Mouse (Mus musculus) heart, embryonic 16.5 days (tissue): ENCODE measurements around the gene Znrf3. TPM values are rescaled to one million over a fixed set of nuclear protein-coding genes. Genes with fewer than 3 reads are reported as not detected.

Experiments
- ATAC-seq: fragments of 200-750 bp; cut with Nextera tagmentation; replicated peaks from 2 replicates; pipeline ENCODE4 v1.8.0; 2017; ENCODE audit warnings: moderate number of reproducible peaks; ENCODE audit not compliant: insufficient read depth, low FRiP score; ENCODE audit errors: extremely low read depth
- H3K27ac ChIP-seq: fragments of 300-500 bp; sonication (generic); 2 replicates; pipeline ENCODE4 v1.5.1; 2014; ENCODE audit warnings: mild to moderate bottlenecking, low read length, control low read depth, moderate library complexity
- H3K27me3 ChIP-seq: fragments of 300-500 bp; sonication (generic); 2 replicates; pipeline ENCODE4 v1.6.1; 2014; ENCODE audit warnings: low read length, mixed read lengths; ENCODE audit not compliant: control insufficient read depth, insufficient read depth
- H3K36me3 ChIP-seq: fragments of 300-500 bp; sonication (generic); 2 replicates; pipeline ENCODE4 v1.6.1; 2014; ENCODE audit not compliant: control insufficient read depth, insufficient read depth
- H3K4me1 ChIP-seq: fragments of 300-500 bp; sonication (generic); 2 replicates; pipeline ENCODE4 v1.6.1; 2014; ENCODE audit warnings: low read length, mixed read lengths; ENCODE audit not compliant: control insufficient read depth, insufficient read depth
- H3K4me2 ChIP-seq: fragments of 300-500 bp; sonication (generic); 2 replicates; pipeline ENCODE4 v1.6.1; 2014; ENCODE audit warnings: low read depth, mild to moderate bottlenecking, control low read depth, low read length
- H3K4me3 ChIP-seq: fragments of 300-500 bp; sonication (generic); 2 replicates; pipeline ENCODE4 v1.5.1; 2014; ENCODE audit warnings: mild to moderate bottlenecking, control low read depth, low read length
- H3K9ac ChIP-seq: fragments of 300-500 bp; sonication (generic); 2 replicates; pipeline ENCODE4 v1.6.1; 2014; ENCODE audit warnings: low read length, control low read depth
- H3K9me3 ChIP-seq: fragments of 300-500 bp; sonication (generic); replicated peaks from 2 replicates; pipeline ENCODE4 v1.6.1; 2016; ENCODE audit warnings: low read length; ENCODE audit not compliant: control insufficient read depth
- WGBS: fragments of 180-500 bp; shearing (Covaris S2); extraction: QIAGEN DNeasy Blood & Tissue Kit; methylation state at CpG from one replicate; pipeline ENCODE4 v1.1.7; 2014; 5-methylcytosine and 5-hydroxymethylcytosine counted together
- polyA plus RNA-seq: library from polyadenylated mRNA; unstranded; fragments of >200 nt; fragmentation: Nextera tagmentation; extraction: Ambion mirVana; gene quantifications from 2 replicates; pipeline ENCODE4 v1.2.1, GENCODE M21; 2015

The Znrf3 gene
- polyA plus RNA-seq, 1 experiment from 2014 or later: 7.3 TPM

DNA sequence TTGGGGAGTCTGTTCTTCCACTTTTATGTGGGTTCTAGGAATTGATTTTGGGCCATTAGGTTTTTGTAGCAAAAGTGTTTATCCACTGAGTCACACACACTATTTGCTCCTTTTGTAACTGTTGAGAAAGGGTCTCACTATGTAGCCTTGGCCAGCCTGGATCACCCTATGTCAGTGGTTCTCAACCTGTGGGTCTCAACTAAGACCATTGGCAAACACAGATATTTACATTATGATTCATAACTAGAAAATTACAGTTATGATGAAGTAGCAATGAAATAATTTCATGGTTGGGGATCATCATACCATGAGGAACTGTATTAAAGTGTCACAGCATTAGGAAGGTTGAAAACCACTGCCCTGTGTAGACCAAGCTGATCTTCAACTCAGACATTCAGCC, 140.1 kb downstream of the Znrf3 start:
- Histone ChIP-seq H3K4me3 (no peak overlapping the region), H3K9ac (no peak overlapping the region), H3K27me3 (no peaks in the 10 kb centered on the region), H3K36me3 (no peaks in the 10 kb centered on the region), H3K4me2 (no peak overlapping the region), H3K4me1 (peaks cover 6% of the 10 kb centered on the region), H3K27ac (no peak overlapping the region), H3K9me3 (no peaks in the 10 kb centered on the region)
- ATAC-seq: no peak

DNA sequence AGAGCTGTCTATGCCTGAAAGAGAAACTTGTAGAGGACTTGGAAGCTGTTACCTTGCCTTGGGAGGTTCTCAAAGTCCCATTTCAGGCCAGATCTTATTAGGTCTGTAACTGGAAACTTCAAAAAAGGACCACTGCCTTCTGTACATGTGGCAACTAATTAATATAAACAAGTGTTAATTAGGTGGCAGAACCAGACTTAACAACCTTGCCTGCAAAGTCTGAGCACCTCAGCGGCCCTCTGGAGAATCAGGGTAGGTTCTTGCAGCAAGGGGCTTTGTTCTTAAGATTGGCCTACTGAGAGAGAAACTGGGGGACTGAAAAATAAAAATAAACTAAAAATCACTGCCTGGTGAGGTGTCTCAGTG, 146.7 kb downstream of the Znrf3 start:
- Histone ChIP-seq H3K9ac (no peak overlapping the region), H3K4me2 (peak overlapping the region; percentile 53; the same call in 1 of the 2 replicates), H3K36me3 (no peaks in the 10 kb centered on the region), H3K4me3 (no peak overlapping the region), H3K27ac (no peak overlapping the region), H3K27me3 (no peaks in the 10 kb centered on the region), H3K9me3 (no peaks in the 10 kb centered on the region), H3K4me1 (peaks cover 27% of the 10 kb centered on the region)
- WGBS: 73% methylated on average over 1 of the region's 1 CpGs
- no peak for ATAC-seq

DNA sequence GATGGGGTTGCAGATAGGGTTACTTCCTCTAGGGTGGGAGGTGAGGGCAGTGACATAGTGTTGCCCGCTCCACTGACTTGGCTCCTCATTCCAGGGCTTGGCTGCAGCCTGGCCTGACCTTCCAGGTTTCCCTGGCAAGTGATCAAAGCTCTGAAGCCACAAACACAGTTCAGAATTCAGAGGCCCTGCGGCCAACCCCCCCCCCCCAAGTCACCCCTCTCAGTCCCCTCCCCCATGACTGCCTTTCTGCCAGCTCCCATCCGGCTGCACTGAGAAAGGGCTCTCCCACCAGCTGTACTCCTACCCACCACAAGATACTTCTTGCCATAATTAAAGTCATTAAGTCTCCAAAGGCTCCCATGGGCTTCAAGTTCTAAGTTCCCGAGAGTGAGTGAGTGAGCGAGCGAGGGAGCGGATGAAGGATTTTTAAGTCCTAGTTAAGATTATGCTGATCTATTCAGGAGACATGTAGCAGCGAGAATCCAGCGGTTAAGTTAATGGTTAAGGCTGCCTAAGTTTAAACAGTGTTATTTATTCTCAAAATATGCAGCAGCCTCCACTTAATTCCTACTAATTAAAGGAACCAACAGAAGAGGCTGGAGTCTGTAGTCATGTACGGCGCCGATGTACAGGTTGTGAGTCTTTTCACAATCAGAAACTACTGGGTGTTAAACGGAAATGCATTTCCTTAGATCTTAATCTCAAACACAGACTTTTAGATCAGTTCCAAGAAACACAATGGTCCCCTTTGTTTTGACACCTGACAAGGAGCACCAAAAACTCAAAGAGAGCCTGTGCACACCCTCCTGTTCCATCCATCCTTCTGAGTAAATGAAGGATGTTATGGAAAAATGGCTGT, 147.3 kb downstream of the Znrf3 start:
- peak overlapping the region; percentile 66 for H3K27ac ChIP-seq
- peak overlapping the region; percentile 53 for H3K9ac ChIP-seq
- peaks cover 27% of the 10 kb centered on the region for H3K4me1 ChIP-seq
- 36% methylated on average over 13 of the region's 13 CpGs for WGBS
- H3K36me3 ChIP-seq: no peaks in the 10 kb centered on the region
- H3K4me2 ChIP-seq: peak overlapping the region; percentile 53
- peak overlapping the region; percentile 15; the same call in 1 of the 2 replicates for H3K4me3 ChIP-seq
- H3K9me3 ChIP-seq: no peaks in the 10 kb centered on the region
- no peaks in the 10 kb centered on the region for H3K27me3 ChIP-seq
- peak; percentile 76 for ATAC-seq

DNA sequence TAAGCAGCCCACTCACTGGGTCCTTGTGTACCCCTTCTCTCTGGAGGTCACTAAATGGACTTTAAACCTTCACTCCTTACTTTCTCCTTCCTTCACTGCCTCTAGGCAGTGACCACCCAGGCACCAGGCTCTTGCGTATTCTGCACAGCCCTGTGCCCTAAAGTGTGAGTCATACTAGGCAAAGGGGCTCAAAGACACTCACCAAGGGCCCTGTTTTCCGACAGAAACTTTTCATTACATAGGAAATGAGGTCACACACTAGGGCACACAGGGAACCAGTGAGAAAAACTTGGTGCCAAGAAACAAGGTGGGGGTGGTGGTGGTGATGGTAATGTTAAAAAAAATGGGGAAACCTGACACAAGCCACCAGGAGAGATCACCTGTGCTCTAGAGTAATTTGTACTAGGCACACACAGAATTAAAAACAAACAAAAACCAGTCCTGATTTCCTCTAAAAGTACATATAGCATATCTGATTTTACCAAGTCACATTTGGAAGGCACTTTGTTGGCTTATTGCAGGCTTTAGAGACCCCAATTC, 148.0 kb downstream of the Znrf3 start:
- H3K27ac ChIP-seq: no peak overlapping the region
- no peak overlapping the region for H3K9ac ChIP-seq
- WGBS: 54% methylated on average over 2 of the region's 2 CpGs
- H3K9me3 ChIP-seq: no peaks in the 10 kb centered on the region
- H3K36me3 ChIP-seq: no peaks in the 10 kb centered on the region
- peaks cover 27% of the 10 kb centered on the region for H3K4me1 ChIP-seq
- no peak; the same call in 1 of the 2 replicates for ATAC-seq
- H3K27me3 ChIP-seq: no peaks in the 10 kb centered on the region
- no peak overlapping the region for H3K4me3 ChIP-seq
- H3K4me2 ChIP-seq: no peak overlapping the region

DNA sequence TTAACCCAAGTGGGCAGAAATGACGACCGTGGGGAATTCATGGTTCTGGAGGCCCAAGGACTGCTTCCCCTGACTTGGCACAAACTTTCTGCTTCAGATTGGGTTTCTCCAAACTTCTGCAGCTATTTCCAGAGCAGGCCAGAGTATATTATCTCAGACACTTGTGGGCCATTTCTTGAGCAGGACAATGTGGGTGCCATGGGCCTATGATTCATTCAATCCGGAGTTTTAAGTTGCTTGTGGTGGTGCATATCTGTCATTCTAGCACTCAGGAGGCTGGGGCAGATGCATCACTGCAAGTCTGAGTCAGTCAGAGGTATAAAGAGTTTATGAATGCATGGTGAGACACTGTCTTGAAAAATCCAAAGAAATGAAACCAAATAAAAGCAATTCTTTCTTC, 149.8 kb downstream of the Znrf3 start:
- H3K4me2 ChIP-seq: no peak overlapping the region
- H3K9me3 ChIP-seq: no peaks in the 10 kb centered on the region
- H3K9ac ChIP-seq: no peak overlapping the region
- H3K4me1 ChIP-seq: peaks cover 21% of the 10 kb centered on the region
- H3K36me3 ChIP-seq: no peaks in the 10 kb centered on the region
- no peak overlapping the region for H3K27ac ChIP-seq
- 57% methylated on average over 3 of the region's 3 CpGs for WGBS
- H3K27me3 ChIP-seq: no peaks in the 10 kb centered on the region
- no peak for ATAC-seq
- no peak overlapping the region for H3K4me3 ChIP-seq

DNA sequence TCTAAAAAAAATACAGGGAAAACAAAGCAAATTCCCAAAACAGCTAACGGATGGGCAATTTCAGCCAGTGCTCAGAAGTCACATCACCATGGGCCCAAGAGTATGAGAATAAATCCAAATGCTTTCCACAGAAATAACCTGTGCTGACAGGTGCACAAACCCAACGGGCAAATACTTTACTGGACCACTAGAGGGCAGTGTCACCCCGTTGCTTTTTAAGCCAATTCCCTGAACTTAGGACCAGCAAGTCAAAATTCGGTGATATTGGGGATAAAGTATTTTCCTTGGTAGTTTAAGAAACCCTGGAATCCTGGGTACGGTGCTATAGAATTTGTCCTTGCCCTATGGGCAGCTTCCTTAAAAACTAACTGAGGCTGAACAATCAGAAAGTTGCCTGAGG, 154.0 kb downstream of the Znrf3 start:
- H3K9me3 ChIP-seq: no peaks in the 10 kb centered on the region
- H3K9ac ChIP-seq: no peak overlapping the region
- ATAC-seq: no peak
- peaks cover 6% of the 10 kb centered on the region; the same call in 1 of the 2 replicates for H3K4me1 ChIP-seq
- no peak overlapping the region for H3K4me2 ChIP-seq
- H3K27ac ChIP-seq: no peak overlapping the region
- no peaks in the 10 kb centered on the region for H3K27me3 ChIP-seq
- H3K36me3 ChIP-seq: 0 out of 2 replicates have a peak, but pooled peaks cover 5% of the 10 kb centered on the region
- no peak overlapping the region for H3K4me3 ChIP-seq
- WGBS: 16% methylated on average over 5 of the region's 5 CpGs

DNA sequence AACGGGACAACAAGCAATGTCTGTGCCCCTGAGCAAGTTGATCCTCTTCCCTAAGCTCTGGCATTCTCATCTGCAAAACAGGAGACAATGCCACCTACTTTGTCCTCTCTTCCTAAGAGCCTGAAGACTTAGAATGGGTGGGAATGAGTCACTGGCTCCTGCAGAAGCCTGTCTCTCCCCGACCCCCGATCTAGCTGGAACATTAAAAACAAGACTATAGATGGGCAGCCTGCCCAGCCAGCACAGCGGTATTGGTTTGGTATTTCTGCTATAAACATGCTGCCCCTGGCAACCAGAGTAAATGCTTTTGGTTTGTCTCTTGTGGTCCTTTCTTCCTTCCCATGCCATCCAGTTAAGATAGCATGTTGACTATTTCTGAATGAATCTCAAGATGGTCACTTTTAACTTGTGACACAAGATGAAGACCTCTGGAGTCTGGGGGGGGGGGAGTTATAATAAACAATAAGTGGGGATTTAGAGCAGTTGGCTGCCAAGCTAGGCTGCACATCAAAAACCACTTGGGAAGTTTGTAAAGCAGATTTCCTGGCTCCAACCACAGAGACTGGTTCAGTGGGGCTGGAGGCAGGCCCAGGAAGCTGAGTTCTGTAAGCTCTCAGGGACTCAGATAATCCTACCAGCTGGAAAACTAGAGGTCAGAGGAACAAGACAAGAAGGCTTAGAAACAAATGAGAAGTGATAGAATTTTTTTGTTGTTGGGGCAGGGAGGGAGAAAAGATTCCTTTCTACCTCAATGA, 154.6 kb downstream of the Znrf3 start:
- no peak overlapping the region for H3K9ac ChIP-seq
- no peak for ATAC-seq
- no peak overlapping the region for H3K4me3 ChIP-seq
- no peaks in the 10 kb centered on the region for H3K27me3 ChIP-seq
- H3K4me1 ChIP-seq: peaks cover 5% of the 10 kb centered on the region; the same call in 1 of the 2 replicates
- H3K4me2 ChIP-seq: no peak overlapping the region
- 0 out of 2 replicates have a peak, but pooled peaks cover 5% of the 10 kb centered on the region for H3K36me3 ChIP-seq
- H3K9me3 ChIP-seq: no peaks in the 10 kb centered on the region
- 54% methylated on average over 4 of the region's 4 CpGs for WGBS
- H3K27ac ChIP-seq: no peak overlapping the region

DNA sequence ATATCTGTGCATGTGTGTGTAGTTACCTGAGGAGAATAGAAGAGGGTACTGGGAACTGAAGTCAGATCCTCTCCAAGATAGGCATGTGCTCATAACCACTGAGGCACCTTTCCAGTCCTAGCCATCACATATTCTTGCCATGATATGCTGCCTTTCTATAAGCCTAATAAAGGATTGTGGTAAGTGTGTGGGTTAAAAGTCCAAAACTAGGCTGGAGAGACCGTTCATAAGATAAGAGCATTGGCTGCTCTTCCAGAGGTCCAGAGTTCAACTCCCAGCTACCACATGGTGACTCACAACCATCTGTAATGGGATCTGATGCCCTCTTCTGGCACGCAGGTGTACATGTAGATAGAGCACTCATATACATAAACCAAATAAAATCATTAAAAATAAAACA, 160.7 kb downstream of the Znrf3 start:
- ATAC-seq: no peak
- Histone ChIP-seq H3K27ac (no peak overlapping the region), H3K4me1 (no peaks in the 10 kb centered on the region), H3K4me2 (no peak overlapping the region), H3K36me3 (peaks cover 28% of the 10 kb centered on the region), H3K9me3 (no peaks in the 10 kb centered on the region; the same call in 1 of the 2 replicates), H3K4me3 (no peak overlapping the region), H3K27me3 (no peaks in the 10 kb centered on the region), H3K9ac (no peak overlapping the region)
- WGBS: 93% methylated on average over 2 of the region's 2 CpGs

DNA sequence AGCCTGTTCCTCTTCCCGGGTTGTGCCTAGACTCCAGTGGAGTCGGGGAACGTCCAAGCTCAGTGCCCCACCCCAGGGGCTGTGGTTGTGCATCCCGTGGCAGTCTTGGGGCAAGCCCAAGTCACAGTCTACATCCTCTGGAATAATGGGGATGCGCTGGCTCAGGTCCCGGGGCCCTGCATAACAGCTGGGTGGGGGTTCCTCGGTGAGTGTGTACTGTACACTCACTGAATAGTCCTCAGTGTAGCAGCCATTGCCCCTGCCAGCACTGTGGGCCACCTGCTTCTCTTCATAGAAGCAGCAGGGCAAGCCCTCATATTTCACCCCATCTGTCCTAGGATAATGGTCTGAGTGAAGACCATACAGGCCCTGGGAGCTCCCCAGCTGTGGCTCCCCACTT, 163.7 kb downstream of the Znrf3 start:
- Histone ChIP-seq H3K4me1 (0 out of 2 replicates have a peak, but pooled peaks cover 3% of the 10 kb centered on the region), H3K27ac (no peak overlapping the region), H3K27me3 (no peaks in the 10 kb centered on the region), H3K4me3 (no peak overlapping the region), H3K4me2 (no peak overlapping the region), H3K9me3 (no peaks in the 10 kb centered on the region; the same call in 1 of the 2 replicates), H3K9ac (no peak overlapping the region), H3K36me3 (peaks cover 23% of the 10 kb centered on the region)
- WGBS: 91% methylated on average over 7 of the region's 7 CpGs
- ATAC-seq: no peak
